Mouse (Mus musculus) forebrain, postnatal 0 days (tissue): Measurements from ENCODE around the gene Sugp2. TPM values are rescaled to one million over a fixed set of nuclear protein-coding genes. Genes with fewer than 3 reads are reported as not detected.
A peak's percentile ranks its signal among the peaks of the same experiment; 100 is the strongest.

Experiments used
- ATAC-seq: fragments of 200-750 bp; cut with Nextera tagmentation; 2 replicates; pipeline ENCODE4 v1.8.0; 2017; ENCODE audit warnings: mild to moderate bottlenecking, moderate library complexity
- DNase-seq: peaks from one replicate; pipeline ENCODE4 v3.0.0-alpha.2; 2015
- H3K27ac ChIP-seq: fragments of 300-500 bp; sonication (generic); 2 replicates; pipeline ENCODE4 v1.5.1; 2014; ENCODE audit warnings: low read depth, mild to moderate bottlenecking, antibody characterized with exemption, low read length, moderate library complexity, mixed read lengths
- H3K27me3 ChIP-seq: fragments of 300-500 bp; sonication (generic); 2 replicates; pipeline ENCODE4 v1.6.1; 2014; ENCODE audit warnings: mild to moderate bottlenecking, low read length, mixed read lengths; ENCODE audit not compliant: insufficient read depth
- H3K36me3 ChIP-seq: fragments of 300-500 bp; sonication (generic); 2 replicates; pipeline ENCODE4 v1.6.1; 2014; ENCODE audit warnings: mild to moderate bottlenecking, moderate library complexity; ENCODE audit not compliant: insufficient read depth
- H3K4me1 ChIP-seq: fragments of 300-500 bp; sonication (generic); 2 replicates; pipeline ENCODE4 v1.6.1; 2014; ENCODE audit warnings: antibody characterized with exemption; ENCODE audit not compliant: insufficient read depth
- H3K4me2 ChIP-seq: fragments of 300-500 bp; sonication (generic); 2 replicates; pipeline ENCODE4 v1.6.1; 2014; ENCODE audit warnings: low read depth, mild to moderate bottlenecking, moderate library complexity
- H3K4me3 ChIP-seq: fragments of 300-500 bp; sonication (generic); 2 replicates; pipeline ENCODE4 v1.5.1; 2014; ENCODE audit warnings: low read depth, low read length, mixed read lengths
- H3K9ac ChIP-seq: fragments of 300-500 bp; sonication (generic); 2 replicates; pipeline ENCODE4 v1.6.1; 2014; ENCODE audit warnings: mild to moderate bottlenecking
- H3K9me3 ChIP-seq: fragments of 300-500 bp; sonication (generic); 2 replicates; pipeline ENCODE4 v1.6.1; 2016; ENCODE audit warnings: low read length
- CTCF ChIP-seq: sonication (generic); IDR thresholded peaks from 2 replicates; pipeline ENCODE4 v1.5.1; 2016; ENCODE audit warnings: antibody characterized with exemption, control low read depth, low read depth
- WGBS: fragments of 180-500 bp; shearing (Covaris S2); extraction: QIAGEN DNeasy Blood & Tissue Kit; methylation state at CpG from one replicate; pipeline ENCODE4 v1.1.7; 2014; 5-methylcytosine and 5-hydroxymethylcytosine counted together
- polyA plus RNA-seq: library from polyadenylated mRNA; unstranded; fragments of >200 nt; fragmentation: Nextera tagmentation; extraction: Ambion mirVana; gene quantifications from 2 replicates; pipeline ENCODE4 v1.2.1, GENCODE M21; 2015
- total RNA-seq: library from RNA; depleted of rRNA; stranded (reverse); fragments of >200 nt; gene quantifications from 2 replicates; pipeline ENCODE4 v1.2.3, GENCODE M21; 2014

The Sugp2 gene
- total and polyA plus RNA-seq, 2 experiments from 2014 or later = 65.0 to 129 TPM

DNA sequence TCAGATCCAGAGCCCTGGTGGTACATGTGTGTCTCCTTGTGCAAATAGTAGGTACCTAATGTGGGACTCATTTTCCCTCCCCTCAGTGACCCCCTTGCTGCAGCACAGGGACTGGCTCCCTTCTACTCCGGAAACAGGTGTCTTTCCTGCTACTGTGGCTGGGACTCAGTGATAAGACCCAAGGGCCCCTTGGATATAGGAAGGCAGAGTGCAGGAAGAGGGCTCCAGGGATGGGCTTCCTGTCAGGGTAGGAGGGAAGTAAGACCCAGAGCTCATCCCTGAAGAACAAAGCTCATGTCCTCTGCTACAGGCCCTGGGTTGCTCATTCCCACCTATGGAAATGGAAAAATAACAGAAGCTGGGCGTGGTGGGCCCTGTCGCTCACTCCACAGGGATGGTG lies 42.5 kb downstream of the Sugp2 start:
- no peak overlapping the region for H3K9ac ChIP-seq
- H3K27me3 ChIP-seq = no peaks in the 10 kb centered on the region
- no peaks in the 10 kb centered on the region for H3K36me3 ChIP-seq
- ATAC-seq = no peak
- DNase-seq = no peak
- no peak overlapping the region for H3K27ac ChIP-seq
- H3K9me3 ChIP-seq = no peaks in the 10 kb centered on the region
- H3K4me1 ChIP-seq = no peaks in the 10 kb centered on the region
- 88% methylated on average over 3 of the region's 3 CpGs for WGBS
- no peak for TF ChIP-seq CTCF
- no peak overlapping the region for H3K4me3 ChIP-seq
- no peak overlapping the region for H3K4me2 ChIP-seq

DNA sequence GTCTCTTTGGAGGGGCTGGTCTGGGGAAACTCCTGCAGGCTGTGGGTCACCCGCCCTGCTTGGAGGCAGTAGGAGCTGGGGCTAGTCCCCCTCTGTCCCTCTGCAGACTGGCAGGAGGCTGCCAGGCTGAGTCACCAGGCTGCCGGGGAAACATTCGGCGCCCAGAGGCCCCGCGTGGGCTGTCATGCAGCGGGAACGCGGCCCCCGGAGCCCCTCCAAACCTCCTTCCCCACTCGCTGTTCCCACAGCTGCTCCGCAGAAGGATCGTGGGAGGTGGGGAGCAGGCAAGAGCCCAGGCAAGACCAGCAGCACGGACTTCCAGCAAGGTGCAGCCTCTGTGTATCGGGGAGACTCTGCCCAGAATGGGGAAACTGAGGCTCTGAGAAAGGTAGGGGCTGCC lies 44.1 kb downstream of the Sugp2 start:
- TF ChIP-seq CTCF = no peak
- no peak overlapping the region for H3K4me3 ChIP-seq
- DNase-seq (no peak), ATAC-seq (no peak)
- no peaks in the 10 kb centered on the region for H3K4me1 ChIP-seq
- no peak overlapping the region for H3K9ac ChIP-seq
- H3K27me3 ChIP-seq = no peaks in the 10 kb centered on the region
- no peaks in the 10 kb centered on the region for H3K9me3 ChIP-seq
- no peak overlapping the region for H3K27ac ChIP-seq
- no peaks in the 10 kb centered on the region for H3K36me3 ChIP-seq
- WGBS = 60% methylated on average over 15 of the region's 15 CpGs
- no peak overlapping the region for H3K4me2 ChIP-seq

DNA sequence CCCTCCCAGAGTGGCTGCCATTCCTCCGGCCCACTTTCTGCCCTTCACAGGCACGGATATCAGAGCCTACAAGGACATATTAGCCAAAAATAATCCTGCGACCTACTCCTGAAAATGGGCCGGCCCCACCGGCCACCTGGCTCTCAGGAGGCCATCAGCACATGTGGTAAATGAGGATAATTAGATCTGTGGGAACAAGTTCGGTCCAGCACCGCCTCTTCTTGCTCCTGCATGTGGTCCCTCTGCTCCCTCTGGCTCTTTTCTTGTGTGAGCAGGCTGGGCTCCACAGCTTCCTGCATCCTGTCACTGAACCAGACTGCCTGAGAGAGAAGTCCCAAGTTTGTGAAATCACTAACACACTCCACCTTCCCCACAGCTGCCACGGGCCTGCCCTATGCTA lies 45.2 kb downstream of the Sugp2 start:
- Histone ChIP-seq H3K4me2 (no peak overlapping the region), H3K9ac (no peak overlapping the region), H3K36me3 (no peaks in the 10 kb centered on the region), H3K4me3 (no peak overlapping the region), H3K27ac (no peak overlapping the region), H3K9me3 (no peaks in the 10 kb centered on the region), H3K4me1 (no peaks in the 10 kb centered on the region), H3K27me3 (no peaks in the 10 kb centered on the region)
- TF ChIP-seq CTCF = no peak
- DNase-seq (no peak), ATAC-seq (no peak)
- WGBS = 60% methylated on average over 8 of the region's 8 CpGs

DNA sequence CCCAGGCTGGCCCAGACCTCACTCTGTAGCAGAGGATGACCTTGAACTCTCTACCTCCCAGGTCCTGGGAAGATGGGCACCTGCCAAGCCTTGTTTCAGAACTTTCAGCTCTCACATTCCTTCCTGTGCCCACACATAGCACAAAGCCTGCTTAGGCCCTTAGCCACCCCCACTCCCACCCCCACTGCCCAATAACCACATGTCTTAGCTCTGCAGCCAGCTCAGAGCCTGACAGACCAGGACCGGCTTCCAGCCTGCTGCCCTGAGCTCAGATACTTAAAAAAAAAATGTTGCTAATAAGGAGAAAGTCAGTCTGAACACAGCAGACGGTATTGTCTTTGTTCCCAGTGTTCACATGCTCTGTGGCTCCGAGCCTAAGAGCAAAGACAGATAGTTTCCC lies 47.0 kb downstream of the Sugp2 start:
- no peak for DNase-seq

DNA sequence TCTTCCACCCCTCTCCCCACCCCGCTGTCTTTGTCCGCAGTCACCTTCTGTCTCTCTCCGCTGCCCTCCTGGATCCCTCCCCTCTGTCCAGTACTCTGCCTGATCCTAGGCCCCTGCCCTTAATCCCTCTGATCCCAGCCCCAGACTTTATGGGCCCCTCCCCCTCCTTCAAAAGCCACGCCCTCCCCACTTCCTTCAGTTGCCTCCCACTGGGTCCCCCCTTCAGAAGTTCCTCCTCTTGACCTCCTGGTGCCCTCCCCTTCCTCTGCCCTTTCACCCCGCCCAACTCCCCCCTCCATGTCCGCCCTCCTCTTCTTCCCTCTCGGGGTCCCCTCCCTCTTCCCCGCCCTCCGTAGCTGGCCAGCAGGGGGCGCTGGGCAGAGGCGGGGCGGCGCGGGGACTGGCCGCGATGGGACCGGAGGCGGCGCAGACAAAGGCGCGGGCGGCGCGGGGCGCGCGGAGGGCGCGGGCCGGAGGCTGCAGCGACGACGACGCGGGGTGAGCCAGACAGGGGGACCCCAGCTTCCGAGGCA lies 48.6 kb downstream of the Sugp2 start, which contains the start of gene Homer3:
Gene Homer3, plus strand, starts transcription at position 225 of the 533 bp plus-strand sequence.
- DNase-seq = peak; percentile 86
- no peaks in the 10 kb centered on the region for H3K4me1 ChIP-seq
- ATAC-seq = peak; percentile 90
- H3K4me3 ChIP-seq = peak within 1 kb of the TSS; percentile 75
- H3K9me3 ChIP-seq = no peaks in the 10 kb centered on the region
- H3K27me3 ChIP-seq = no peaks in the 10 kb centered on the region
- WGBS = 5% methylated on average over 35 of the region's 36 CpGs
- H3K9ac ChIP-seq = peak within 1 kb of the TSS; percentile 79
- peaks cover 13% of the 10 kb centered on the region; the same call in 1 of the 2 replicates for H3K36me3 ChIP-seq
- H3K27ac ChIP-seq = peak within 1 kb of the TSS; percentile 35; the same call in 1 of the 2 replicates
- peak within 1 kb of the TSS; percentile 89 for H3K4me2 ChIP-seq
- peak; percentile 90 for TF ChIP-seq CTCF

More for the DNA sequence above, 47.0 kb downstream of the Sugp2 start:
- H3K4me3 ChIP-seq = no peak overlapping the region
- WGBS = 27% methylated on average over 3 of the region's 3 CpGs
- no peaks in the 10 kb centered on the region for H3K4me1 ChIP-seq
- H3K27me3 ChIP-seq = no peaks in the 10 kb centered on the region
- H3K27ac ChIP-seq = no peak overlapping the region
- H3K9me3 ChIP-seq = no peaks in the 10 kb centered on the region
- TF ChIP-seq CTCF = no peak
- 0 out of 2 replicates have a peak, but pooled peaks cover 4% of the 10 kb centered on the region for H3K36me3 ChIP-seq
- H3K4me2 ChIP-seq = no peak overlapping the region
- no peak for ATAC-seq
- H3K9ac ChIP-seq = no peak overlapping the region

DNA sequence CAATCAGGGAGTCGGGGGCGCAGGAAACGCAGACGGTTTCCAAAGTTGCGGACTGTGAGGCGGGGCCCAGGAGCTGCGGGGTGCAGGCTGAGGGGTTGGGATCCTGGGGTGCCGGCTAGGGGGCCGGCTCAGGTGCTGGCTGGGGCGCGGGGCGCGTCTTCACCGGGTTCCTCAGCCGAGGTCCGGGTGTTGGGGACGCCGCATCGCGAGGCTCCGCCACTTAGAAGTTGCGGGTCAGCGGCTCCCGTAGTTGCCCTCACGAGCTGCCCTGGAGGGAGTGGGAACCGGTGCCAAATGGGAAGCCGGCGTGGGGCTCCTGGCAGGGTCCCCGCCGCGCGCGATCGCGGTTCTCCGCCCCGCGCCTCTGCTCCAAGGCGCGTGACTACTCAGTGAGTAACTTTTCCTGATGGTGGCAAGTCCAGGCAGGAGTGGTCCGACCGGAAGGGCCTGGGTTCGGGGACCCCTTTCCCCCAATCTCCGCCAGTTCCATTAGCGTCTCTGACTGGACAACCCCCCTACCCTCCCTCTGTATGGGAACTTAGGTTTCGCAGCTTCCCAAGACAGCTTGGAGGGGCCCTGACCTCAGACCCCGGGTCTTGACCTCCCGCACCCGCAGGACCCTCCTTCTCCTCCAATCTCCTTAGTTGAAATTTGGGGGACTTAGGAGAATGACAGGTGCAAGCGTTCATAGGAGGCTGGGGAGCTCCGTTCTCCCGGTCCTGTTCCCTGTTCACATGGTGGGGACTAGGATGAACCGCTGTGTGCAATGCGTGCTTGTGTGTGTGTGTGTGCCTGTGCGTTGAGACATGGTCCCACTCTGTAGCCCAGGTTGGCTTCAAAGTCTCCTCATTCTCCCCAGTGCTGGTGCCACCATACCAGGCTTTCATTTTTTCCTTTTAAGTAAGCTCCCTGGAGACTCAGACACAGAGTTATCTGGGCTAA lies 49.4 kb downstream of the Sugp2 start:
- H3K9me3 ChIP-seq = no peaks in the 10 kb centered on the region
- DNase-seq (peak; percentile 38), ATAC-seq (peak; percentile 63)
- H3K9ac ChIP-seq = peak overlapping the region; percentile 79
- peak overlapping the region; percentile 35; the same call in 1 of the 2 replicates for H3K27ac ChIP-seq
- WGBS = 5% methylated on average over 53 of the region's 55 CpGs
- H3K27me3 ChIP-seq = no peaks in the 10 kb centered on the region
- no peaks in the 10 kb centered on the region for H3K4me1 ChIP-seq
- H3K4me2 ChIP-seq = peak overlapping the region; percentile 89
- H3K4me3 ChIP-seq = peak overlapping the region; percentile 75
- TF ChIP-seq CTCF = no peak
- peaks cover 14% of the 10 kb centered on the region; the same call in 1 of the 2 replicates for H3K36me3 ChIP-seq

DNA sequence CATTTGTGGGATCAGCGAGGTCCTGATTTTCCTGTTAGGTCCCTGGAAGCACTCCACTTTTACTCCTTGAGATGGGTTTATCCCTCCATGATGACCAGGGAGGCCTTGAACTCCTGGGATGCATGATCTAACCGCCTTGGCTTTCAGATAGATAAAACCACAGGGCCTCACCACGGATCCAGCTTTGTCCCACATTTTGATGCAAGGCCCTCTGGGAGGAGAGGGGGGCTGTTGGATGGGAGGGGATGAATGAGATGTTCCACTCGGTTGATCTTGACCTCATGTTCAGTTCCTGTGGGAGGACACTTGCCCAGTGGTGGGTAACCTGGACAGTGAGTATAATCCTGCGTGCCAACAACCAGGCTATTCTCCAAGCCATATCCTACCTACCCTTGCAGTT lies 50.4 kb downstream of the Sugp2 start:
- H3K36me3 ChIP-seq = peaks cover 14% of the 10 kb centered on the region; the same call in 1 of the 2 replicates
- no peak overlapping the region for H3K27ac ChIP-seq
- no peak overlapping the region for H3K9ac ChIP-seq
- WGBS = 83% methylated on average over 5 of the region's 5 CpGs
- H3K4me1 ChIP-seq = no peaks in the 10 kb centered on the region
- H3K4me3 ChIP-seq = no peak overlapping the region
- TF ChIP-seq CTCF = no peak
- H3K9me3 ChIP-seq = no peaks in the 10 kb centered on the region
- no peaks in the 10 kb centered on the region for H3K27me3 ChIP-seq
- 0 out of 2 replicates have a peak overlapping the region, but pooled peaks have one; percentile 89 for H3K4me2 ChIP-seq
- no peak for DNase-seq
- no peak for ATAC-seq
